Mouse (Mus musculus) lung, postnatal 0 days (tissue): ENCODE results near the gene Sbpl. TPM values are rescaled to one million over a fixed set of nuclear protein-coding genes. Genes with fewer than 3 reads are reported as not detected.
"Not testable (repeated sequence)": the region's sequence is repeated elsewhere in the genome, so short reads cannot be mapped to it uniquely, and the experiment has no call there.

Experiments used
- ATAC-seq: fragments of 200-750 bp; cut with Nextera tagmentation; 2 replicates; pipeline ENCODE4 v1.8.0; 2017; ENCODE audit warnings: moderate library complexity
- DNase-seq: peaks from one replicate; pipeline ENCODE4 v3.0.0-alpha.2; 2016; ENCODE audit warnings: low spot score
- H3K27ac ChIP-seq: fragments of 300-500 bp; sonication (generic); 2 replicates; pipeline ENCODE4 v1.5.1; 2014; ENCODE audit warnings: antibody characterized with exemption, mild to moderate bottlenecking, low read length, mixed read lengths
- H3K27me3 ChIP-seq: fragments of 300-500 bp; sonication (generic); replicated peaks from 2 replicates; pipeline ENCODE4 v1.6.1; 2014; ENCODE audit warnings: low read length, mixed read lengths; ENCODE audit not compliant: insufficient read depth
- H3K36me3 ChIP-seq: fragments of 300-500 bp; sonication (generic); 2 replicates; pipeline ENCODE4 v1.6.1; 2014; ENCODE audit warnings: low read length, mixed read lengths; ENCODE audit not compliant: insufficient read depth
- H3K4me1 ChIP-seq: fragments of 300-500 bp; sonication (generic); 2 replicates; pipeline ENCODE4 v1.6.1; 2014; ENCODE audit warnings: antibody characterized with exemption, low read depth, low read length, mixed read lengths; ENCODE audit not compliant: insufficient read depth
- H3K4me2 ChIP-seq: fragments of 300-500 bp; sonication (generic); replicated peaks from 2 replicates; pipeline ENCODE4 v1.6.1; 2014; ENCODE audit warnings: low read depth, mild to moderate bottlenecking, low read length, moderate library complexity, mixed read lengths
- H3K4me3 ChIP-seq: fragments of 300-500 bp; sonication (generic); 2 replicates; pipeline ENCODE4 v1.5.1; 2014; ENCODE audit warnings: low read depth, low read length
- H3K9ac ChIP-seq: fragments of 300-500 bp; sonication (generic); replicated peaks from 2 replicates; pipeline ENCODE4 v1.6.1; 2014; ENCODE audit warnings: low read depth, mild to moderate bottlenecking
- H3K9me3 ChIP-seq: fragments of 300-500 bp; sonication (generic); 2 replicates; pipeline ENCODE4 v1.6.1; 2016; ENCODE audit warnings: low read length, mixed read lengths
- CTCF ChIP-seq: IDR thresholded peaks from 2 replicates; pipeline ENCODE4 v1.5.1; 2016; ENCODE audit warnings: antibody characterized with exemption, mild to moderate bottlenecking
- EP300 ChIP-seq: IDR thresholded peaks from 2 replicates; pipeline ENCODE4 v1.6.1; 2016; ENCODE audit warnings: antibody characterized with exemption, mild to moderate bottlenecking, control low read depth
- WGBS: fragments of 180-500 bp; shearing (Covaris S2); extraction: QIAGEN DNeasy Blood & Tissue Kit; methylation state at CpG from one replicate; pipeline ENCODE4 v1.1.7; 2014; 5-methylcytosine and 5-hydroxymethylcytosine counted together
- polyA plus RNA-seq: library from polyadenylated mRNA; unstranded; fragments of >200 nt; fragmentation: Nextera tagmentation; extraction: Ambion mirVana; gene quantifications from 2 replicates; pipeline ENCODE4 v1.2.1, GENCODE M21; 2015

The Sbpl gene
- polyA plus RNA-seq, 1 experiment from 2014 or later, result not detected

GRCm38 (mm10) chr17:23966658-23967401 lies 11.8 kb upstream of the Sbpl start:
- Histone ChIP-seq H3K27ac (no peak overlapping the region), H3K4me3 (no peak overlapping the region), H3K4me2 (no peak overlapping the region), H3K27me3 (no peaks in the 10 kb centered on the region), H3K36me3 (no peaks in the 10 kb centered on the region), H3K9ac (no peak overlapping the region), H3K9me3 (no peaks in the 10 kb centered on the region), H3K4me1 (no peaks in the 10 kb centered on the region)
- DNase-seq, result peak; percentile 84
- WGBS, result 74% methylated on average over 10 of the region's 10 CpGs
- peak; percentile 84 for ATAC-seq
- TF ChIP-seq CTCF (no peak), EP300 (peak; percentile 88)

- Histone ChIP-seq H3K9ac (no peak overlapping the region), H3K9me3 (no peaks in the 10 kb centered on the region), H3K36me3 (no peaks in the 10 kb centered on the region), H3K27ac (no peak overlapping the region), H3K4me2 (no peak overlapping the region), H3K4me3 (no peak overlapping the region), H3K4me1 (no peaks in the 10 kb centered on the region), H3K27me3 (no peaks in the 10 kb centered on the region)
- ATAC-seq (no peak), DNase-seq (no peak)
- WGBS, result 33% methylated on average over 6 of the region's 6 CpGs
- TF ChIP-seq CTCF, result no peak
- no peak for TF ChIP-seq EP300
These were observed 10.8 kb upstream of the Sbpl start for GRCm38 (mm10) chr17:23965805-23966425.

DNA sequence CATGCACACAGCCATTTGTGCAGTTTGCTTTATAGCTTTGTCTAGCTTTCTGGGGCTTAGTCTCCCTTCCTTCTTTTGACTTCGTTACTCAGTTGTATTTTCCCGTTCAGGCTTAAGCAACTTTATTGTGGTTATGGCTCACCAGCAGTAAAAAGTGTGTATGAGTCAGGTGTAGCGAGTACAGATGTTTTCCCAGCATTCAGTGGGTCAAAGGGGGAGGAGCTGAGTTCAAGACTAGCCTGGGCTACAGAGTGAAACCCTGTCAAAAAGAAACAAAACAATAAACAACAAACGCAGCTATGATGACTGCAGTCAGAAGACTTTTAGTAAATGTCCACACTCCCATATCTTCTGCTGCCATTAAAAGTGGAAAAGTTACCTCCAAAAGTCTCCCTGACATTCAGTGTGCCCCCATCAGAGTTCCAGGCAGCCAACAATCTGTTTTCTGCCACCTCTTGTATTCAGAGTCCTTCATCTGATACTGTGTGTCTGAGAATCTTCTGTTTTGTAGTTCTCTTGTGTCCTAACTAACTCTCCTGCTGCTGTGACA lies 6.6 kb upstream of the Sbpl start:
- Histone ChIP-seq H3K36me3 (no peaks in the 10 kb centered on the region), H3K4me1 (no peaks in the 10 kb centered on the region), H3K27me3 (no peaks in the 10 kb centered on the region), H3K4me3 (no peak overlapping the region), H3K9me3 (no peaks in the 10 kb centered on the region), H3K9ac (no peak overlapping the region), H3K4me2 (no peak overlapping the region), H3K27ac (no peak overlapping the region)
- TF ChIP-seq CTCF, result no peak
- no peak for TF ChIP-seq EP300
- DNase-seq (no peak), ATAC-seq (no peak)
- WGBS, result 71% methylated on average over 4 of the region's 4 CpGs

DNA sequence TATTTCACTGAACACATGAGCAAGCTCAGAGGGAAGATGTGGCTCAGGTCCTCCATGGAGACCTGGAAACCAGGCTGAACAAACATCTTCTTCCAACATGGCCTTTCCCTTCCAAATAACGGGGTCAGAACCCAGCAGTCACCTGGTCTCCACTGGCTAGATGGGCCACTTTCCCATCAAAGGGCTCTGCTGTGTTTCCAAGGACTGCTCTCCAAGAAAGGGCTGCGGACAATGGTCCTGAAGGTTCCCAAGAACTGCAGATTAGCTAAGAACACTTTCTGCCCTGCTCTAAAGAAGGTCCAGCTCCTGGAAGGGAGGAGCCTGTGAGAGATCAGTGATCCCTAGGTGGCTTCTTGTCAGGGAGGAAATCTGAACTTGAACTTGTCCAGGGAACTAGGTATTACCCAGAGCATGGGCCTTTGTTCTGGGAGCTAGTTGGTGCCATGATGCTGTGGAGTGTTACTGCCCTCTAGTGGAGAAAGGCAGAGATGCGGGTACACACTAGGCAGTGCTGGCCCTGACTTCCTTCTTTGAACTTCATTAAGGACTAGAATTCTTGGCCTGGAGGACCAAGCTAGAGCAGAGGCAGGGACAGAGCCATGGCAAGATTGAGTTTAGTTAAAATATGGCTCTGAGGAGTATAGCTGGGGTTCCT lies 5.1 kb upstream of the Sbpl start:
- H3K27me3 ChIP-seq, result no peaks in the 10 kb centered on the region
- H3K4me2 ChIP-seq, result no peak overlapping the region
- TF ChIP-seq CTCF (peak; percentile 100), EP300 (no peak)
- no peaks in the 10 kb centered on the region for H3K4me1 ChIP-seq
- no peak overlapping the region for H3K9ac ChIP-seq
- peak; percentile 83 for ATAC-seq
- H3K36me3 ChIP-seq, result no peaks in the 10 kb centered on the region
- peak; percentile 86 for DNase-seq
- H3K4me3 ChIP-seq, result no peak overlapping the region
- WGBS, result 35% methylated on average over 3 of the region's 3 CpGs
- H3K27ac ChIP-seq, result no peak overlapping the region
- H3K9me3 ChIP-seq, result no peaks in the 10 kb centered on the region

DNA sequence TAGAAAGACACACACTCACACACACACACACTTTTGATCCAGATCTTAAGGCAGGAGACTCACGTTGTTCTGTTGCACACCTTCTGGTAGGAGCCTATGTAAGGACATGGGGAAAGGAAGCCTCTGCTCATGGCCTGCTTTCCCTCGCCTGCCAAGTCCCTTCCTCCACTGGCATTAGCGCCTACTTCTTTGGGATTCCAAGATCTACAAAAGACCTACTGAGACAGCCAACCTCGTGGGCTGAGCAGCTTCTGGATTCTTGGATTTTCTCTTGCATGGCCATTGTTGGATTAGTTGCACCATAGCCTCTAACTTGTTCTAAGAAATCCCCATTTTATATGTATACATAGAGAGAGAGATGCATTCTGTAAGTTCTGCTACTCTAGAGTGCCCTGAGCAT lies 4.2 kb downstream of the Sbpl start:
- H3K4me3 ChIP-seq, DNase-seq, H3K27me3 ChIP-seq, H3K4me2 ChIP-seq, H3K4me1 ChIP-seq, ATAC-seq, H3K27ac ChIP-seq, H3K9me3 ChIP-seq, H3K36me3 ChIP-seq, H3K9ac ChIP-seq: not testable (repeated sequence)
- 63% methylated on average over 4 of the region's 4 CpGs for WGBS

DNA sequence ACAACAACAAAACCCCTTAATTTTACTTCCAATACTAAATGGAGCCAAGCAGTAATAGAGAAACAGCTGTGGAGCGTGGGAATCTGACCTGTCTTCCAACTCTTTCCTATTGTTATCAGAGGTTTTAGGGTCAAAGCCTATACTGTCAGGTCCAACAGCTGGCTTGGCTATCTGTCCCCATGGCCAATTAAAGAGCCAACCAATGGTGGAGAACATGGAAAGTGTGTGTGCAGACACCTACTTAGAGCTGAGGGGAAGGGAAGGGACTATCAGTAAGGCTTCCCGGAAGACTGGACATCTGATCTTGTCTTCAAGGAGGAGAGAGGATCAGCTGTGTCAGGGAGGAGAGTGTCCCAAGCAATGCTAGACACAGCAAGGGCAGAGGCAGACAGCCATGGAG lies 6.0 kb downstream of the Sbpl start:
- H3K4me1 ChIP-seq, result no peaks in the 10 kb centered on the region
- no peak for ATAC-seq
- H3K4me2 ChIP-seq, result no peak overlapping the region
- 79% methylated on average over 2 of the region's 2 CpGs for WGBS
- H3K9me3 ChIP-seq, result no peaks in the 10 kb centered on the region
- no peak overlapping the region for H3K9ac ChIP-seq
- no peak for DNase-seq
- TF ChIP-seq EP300 (no peak), CTCF (no peak)
- no peak overlapping the region for H3K27ac ChIP-seq
- no peaks in the 10 kb centered on the region for H3K36me3 ChIP-seq
- no peak overlapping the region for H3K4me3 ChIP-seq
- no peaks in the 10 kb centered on the region for H3K27me3 ChIP-seq

DNA sequence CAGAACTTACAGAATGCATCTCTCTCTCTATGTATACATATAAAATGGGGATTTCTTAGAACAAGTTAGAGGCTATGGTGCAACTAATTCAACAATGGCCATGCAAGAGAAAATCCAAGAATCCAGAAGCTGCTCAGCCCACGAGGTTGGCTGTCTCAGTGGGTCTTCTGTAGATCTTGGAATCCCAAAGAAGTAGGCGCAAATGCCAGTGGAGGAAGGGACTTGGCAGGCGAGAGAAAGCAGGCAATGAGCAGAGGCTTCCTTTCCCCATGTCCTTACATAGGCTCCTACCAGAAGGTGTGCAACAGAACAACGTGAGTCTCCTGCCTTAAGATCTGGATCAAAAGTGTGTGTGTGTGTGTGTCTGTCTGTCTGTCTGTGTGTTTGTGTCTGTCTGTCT lies 7.6 kb downstream of the Sbpl start:
- not testable (repeated sequence) for H3K9ac ChIP-seq, H3K36me3 ChIP-seq, DNase-seq, H3K4me1 ChIP-seq, H3K4me3 ChIP-seq, H3K27ac ChIP-seq, ATAC-seq, H3K4me2 ChIP-seq, H3K27me3 ChIP-seq, H3K9me3 ChIP-seq
- WGBS, result 71% methylated on average over 4 of the region's 4 CpGs
